Mouse (Mus musculus): ENCODE data around the gene Xpc. TPM values are rescaled to one million over a fixed set of nuclear protein-coding genes. Genes with fewer than 3 reads are reported as not detected.

Xpc gene
- polyA plus RNA-seq, 1 experiment = 17.1 TPM

DNA sequence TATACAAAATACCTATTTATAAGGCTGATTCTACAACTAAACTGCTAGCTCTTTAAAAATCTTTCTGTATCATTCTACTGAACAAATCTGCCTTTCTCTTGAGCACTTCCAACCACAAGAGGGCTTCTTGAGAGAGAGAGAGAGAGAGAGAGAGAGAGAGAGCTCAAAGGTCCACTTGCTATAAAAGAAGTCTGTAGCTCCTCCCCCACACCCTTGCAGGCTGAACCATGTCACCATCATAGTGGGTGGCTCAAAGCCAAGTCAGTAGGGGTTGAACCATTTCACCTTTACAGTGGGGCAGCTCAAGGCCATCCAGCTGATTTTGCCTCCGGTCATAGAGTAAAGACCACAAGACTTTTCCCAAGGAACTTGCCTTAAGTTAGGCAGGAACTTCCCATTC lies 56.2 kb downstream of the Xpc start:
- H3K4me1 ChIP-seq (ENCODE audit: control insufficient read depth, insufficient read depth, low read length) = no peaks in the 10 kb centered on the region
- H3K4me3 ChIP-seq (replicated peaks; ENCODE audit: control insufficient read depth, low read depth, low read length) = no peak overlapping the region
- no peak overlapping the region for H3K27ac ChIP-seq (ENCODE audit: control insufficient read depth, insufficient read depth, low read depth, low read length, poor library complexity)
- TF ChIP-seq CTCF (IDR thresholded peaks at IDR 0.05; ENCODE audit: control insufficient read depth, insufficient read depth, low read length) (no peak), POLR2A (IDR thresholded peaks at IDR 0.05; ENCODE audit: borderline replicate concordance, control insufficient read depth, low read depth, low read length) (no peak)
- WGBS = 74% methylated on average over 1 of the region's 1 CpGs

DNA sequence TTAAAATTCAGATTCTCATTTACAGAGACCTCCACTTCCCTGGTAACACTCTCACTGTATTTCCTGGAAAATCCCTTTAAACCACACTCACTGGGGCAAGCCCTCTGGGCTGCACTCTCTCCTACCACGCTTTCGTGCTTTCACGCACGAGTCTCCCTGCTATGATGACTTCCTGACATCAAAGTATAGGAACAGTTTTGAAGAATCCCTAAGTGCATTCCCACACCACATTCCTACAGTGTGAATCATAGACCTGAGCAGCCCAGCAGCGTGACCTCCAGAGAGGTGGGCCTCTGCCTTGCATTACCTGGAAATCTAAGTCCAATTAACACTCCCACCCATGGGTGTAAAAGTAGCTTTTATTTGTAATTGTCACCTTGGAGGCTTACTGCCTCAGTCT lies 61.1 kb downstream of the Xpc start:
- H3K4me1 ChIP-seq (ENCODE audit: control insufficient read depth, insufficient read depth, low read length) = no peaks in the 10 kb centered on the region
- H3K27ac ChIP-seq (ENCODE audit: control insufficient read depth, insufficient read depth, low read depth, low read length, poor library complexity) = no peak overlapping the region
- TF ChIP-seq POLR2A (IDR thresholded peaks at IDR 0.05; ENCODE audit: borderline replicate concordance, control insufficient read depth, low read depth, low read length) = no peak
- no peak for TF ChIP-seq CTCF (IDR thresholded peaks at IDR 0.05; ENCODE audit: control insufficient read depth, insufficient read depth, low read length)
- H3K4me3 ChIP-seq (replicated peaks; ENCODE audit: control insufficient read depth, low read depth, low read length) = no peak overlapping the region
- WGBS = 69% methylated on average over 5 of the region's 5 CpGs

DNA sequence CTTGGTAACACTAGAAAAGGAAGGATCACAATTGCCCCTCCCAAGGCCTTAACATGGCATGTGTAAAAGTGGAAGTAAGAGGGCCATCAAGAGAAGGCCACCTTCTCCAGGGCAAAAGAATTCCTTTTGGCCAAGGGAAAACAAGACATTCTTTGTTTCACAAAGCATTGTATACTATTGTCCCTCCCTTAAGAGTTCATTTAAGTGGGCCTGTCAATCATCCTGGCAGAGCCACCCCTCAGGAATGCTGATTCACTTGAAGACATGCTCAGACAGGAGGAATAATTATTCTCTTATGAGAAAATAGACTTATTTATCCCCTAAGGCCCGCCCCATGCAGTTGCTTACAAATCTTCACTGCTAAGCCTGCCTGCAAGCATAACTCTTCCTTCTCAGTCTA lies 63.6 kb downstream of the Xpc start:
- H3K4me3 ChIP-seq (replicated peaks; ENCODE audit: control insufficient read depth, low read depth, low read length) = no peak overlapping the region
- no peaks in the 10 kb centered on the region for H3K4me1 ChIP-seq (ENCODE audit: control insufficient read depth, insufficient read depth, low read length)
- WGBS = 51% methylated on average over 1 of the region's 1 CpGs
- no peak for TF ChIP-seq POLR2A (IDR thresholded peaks at IDR 0.05; ENCODE audit: borderline replicate concordance, control insufficient read depth, low read depth, low read length)
- no peak for TF ChIP-seq CTCF (IDR thresholded peaks at IDR 0.05; ENCODE audit: control insufficient read depth, insufficient read depth, low read length)
- no peak overlapping the region for H3K27ac ChIP-seq (ENCODE audit: control insufficient read depth, insufficient read depth, low read depth, low read length, poor library complexity)

DNA sequence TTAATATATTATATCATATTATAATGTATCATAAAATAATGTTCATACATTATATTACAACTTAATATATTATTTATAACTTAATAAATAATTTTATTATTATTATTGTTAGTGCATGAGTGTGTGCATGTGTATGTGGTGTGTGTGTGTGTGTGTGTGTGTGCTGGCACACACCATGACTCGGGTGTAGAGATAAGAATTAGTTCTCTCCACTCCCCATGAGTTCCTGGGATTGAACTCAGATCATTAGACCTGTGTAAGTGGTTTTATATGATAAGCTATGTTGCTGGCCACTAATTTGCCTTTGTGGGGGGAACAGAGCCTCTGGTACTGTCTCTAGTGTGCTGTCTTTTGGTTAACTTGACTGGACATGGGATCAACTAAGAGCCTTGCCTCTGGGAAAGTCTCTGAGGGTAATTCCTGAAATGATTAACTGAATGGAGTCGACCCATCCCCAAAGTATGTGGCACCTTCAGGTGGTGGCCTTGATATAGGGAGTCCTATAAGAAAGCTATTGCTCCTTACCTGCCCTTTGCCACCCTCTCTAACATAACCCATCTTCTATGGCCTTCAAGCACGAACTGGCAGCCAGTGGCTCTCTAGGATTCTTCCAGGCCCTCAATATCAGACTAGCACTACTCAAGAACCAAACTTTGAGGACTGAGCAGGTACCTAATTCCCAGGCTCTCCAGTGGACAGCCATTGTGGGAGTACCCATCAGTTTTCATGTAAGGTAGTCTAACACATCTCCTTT lies 66.0 kb downstream of the Xpc start:
- Histone ChIP-seq H3K4me3 (replicated peaks; ENCODE audit: control insufficient read depth, low read depth, low read length) (no peak overlapping the region), H3K4me1 (ENCODE audit: control insufficient read depth, insufficient read depth, low read length) (no peaks in the 10 kb centered on the region), H3K27ac (ENCODE audit: control insufficient read depth, insufficient read depth, low read depth, low read length, poor library complexity) (no peak overlapping the region)
- TF ChIP-seq CTCF (IDR thresholded peaks at IDR 0.05; ENCODE audit: control insufficient read depth, insufficient read depth, low read length) (no peak), POLR2A (IDR thresholded peaks at IDR 0.05; ENCODE audit: borderline replicate concordance, control insufficient read depth, low read depth, low read length) (no peak)
- 50% methylated on average over 3 of the region's 3 CpGs for WGBS

DNA sequence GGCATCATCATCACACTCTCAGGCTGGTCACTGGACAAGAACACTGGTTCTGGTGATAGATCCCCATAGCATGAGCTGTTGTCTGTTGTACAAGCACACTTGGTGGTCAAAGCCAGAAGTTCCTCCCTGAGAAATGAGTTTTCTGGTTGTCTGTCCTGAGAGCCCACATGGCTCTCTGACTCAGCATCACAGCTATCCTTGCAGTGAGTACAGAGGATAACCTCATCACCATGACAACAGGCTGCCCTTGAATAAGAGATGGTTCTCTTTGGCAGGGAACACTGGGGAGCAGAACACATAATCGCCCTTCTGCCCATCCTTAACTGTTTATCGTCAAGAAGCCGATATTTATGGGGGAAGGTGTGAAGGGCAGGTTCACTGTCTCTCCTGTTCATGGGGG lies 70.4 kb downstream of the Xpc start:
- 69% methylated on average over 3 of the region's 3 CpGs for WGBS
- TF ChIP-seq CTCF (IDR thresholded peaks at IDR 0.05; ENCODE audit: control insufficient read depth, insufficient read depth, low read length) = no peak
- no peak for TF ChIP-seq POLR2A (IDR thresholded peaks at IDR 0.05; ENCODE audit: borderline replicate concordance, control insufficient read depth, low read depth, low read length)
- Histone ChIP-seq H3K4me3 (replicated peaks; ENCODE audit: control insufficient read depth, low read depth, low read length) (no peak overlapping the region), H3K27ac (ENCODE audit: control insufficient read depth, insufficient read depth, low read depth, low read length, poor library complexity) (no peak overlapping the region), H3K4me1 (ENCODE audit: control insufficient read depth, insufficient read depth, low read length) (peaks cover 1% of the 10 kb centered on the region; the same call in 1 of the 2 replicates)

DNA sequence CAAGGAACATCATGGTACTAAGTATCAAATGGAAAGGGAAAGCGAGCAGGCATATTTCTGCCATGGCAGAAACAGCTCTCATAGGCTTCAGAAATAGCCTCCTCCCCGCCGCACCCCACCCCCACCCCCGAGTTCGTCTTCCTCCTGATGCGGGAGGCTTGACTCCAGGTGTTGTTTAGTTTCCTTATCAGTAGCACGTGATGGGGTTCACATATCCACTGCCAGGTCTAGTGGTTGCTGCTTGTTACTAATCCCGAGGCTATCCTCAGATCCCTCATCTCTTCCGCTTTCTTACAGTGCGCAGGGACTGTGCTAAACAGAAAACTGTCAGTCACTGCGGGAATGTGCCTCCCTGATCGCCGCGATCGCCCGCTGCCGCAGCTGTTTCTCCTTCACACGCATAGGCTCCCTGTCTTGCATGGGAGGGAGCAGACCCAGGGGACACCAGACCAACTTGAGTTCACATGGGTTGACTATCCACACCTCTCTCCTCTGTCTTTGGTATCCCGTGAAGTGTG lies 74.5 kb downstream of the Xpc start:
- 2% methylated on average over 19 of the region's 19 CpGs for WGBS
- TF ChIP-seq POLR2A (IDR thresholded peaks at IDR 0.05; ENCODE audit: borderline replicate concordance, control insufficient read depth, low read depth, low read length) = no peak
- TF ChIP-seq CTCF (IDR thresholded peaks at IDR 0.05; ENCODE audit: control insufficient read depth, insufficient read depth, low read length) = no peak
- Histone ChIP-seq H3K4me1 (ENCODE audit: control insufficient read depth, insufficient read depth, low read length) (peaks cover 1% of the 10 kb centered on the region; the same call in 1 of the 2 replicates), H3K4me3 (replicated peaks; ENCODE audit: control insufficient read depth, low read depth, low read length) (peak overlapping the region; percentile 60), H3K27ac (ENCODE audit: control insufficient read depth, insufficient read depth, low read depth, low read length, poor library complexity) (no peak overlapping the region)

DNA sequence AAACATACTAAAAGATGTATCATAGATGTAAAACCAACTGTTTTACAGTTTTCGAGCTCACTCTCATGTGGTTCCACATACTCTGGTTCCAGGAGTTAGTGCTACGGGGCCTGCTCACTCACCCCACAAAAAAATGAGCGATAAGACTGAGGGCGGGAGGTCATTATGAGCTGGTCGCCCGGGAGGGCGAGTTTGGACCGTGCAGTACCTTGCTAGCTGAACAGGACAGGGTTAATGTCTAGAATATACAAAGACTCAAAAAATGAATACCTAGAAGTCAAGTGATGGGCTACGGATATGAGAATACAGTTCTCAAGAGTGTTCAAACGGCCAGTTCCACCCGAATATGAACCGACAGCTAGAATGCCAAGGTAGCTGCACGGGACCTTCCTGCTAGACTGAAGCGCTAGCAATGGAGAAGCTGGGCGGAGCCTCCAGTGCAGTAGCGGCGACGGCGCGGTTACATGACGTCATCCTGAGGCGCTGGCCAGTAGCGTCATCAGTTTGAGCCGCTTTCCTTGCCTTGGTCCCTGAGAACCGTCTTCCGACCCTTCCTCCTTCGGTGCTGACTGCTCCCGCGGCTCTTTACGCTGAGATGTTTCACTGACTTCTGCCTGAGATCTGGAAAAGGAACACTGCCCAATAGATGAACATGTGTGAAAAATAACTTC lies 75.1 kb downstream of the Xpc start:
- TF ChIP-seq CTCF (IDR thresholded peaks at IDR 0.05; ENCODE audit: control insufficient read depth, insufficient read depth, low read length) = no peak
- peak; percentile 82; the same call in 1 of the 2 replicates for TF ChIP-seq POLR2A (IDR thresholded peaks at IDR 0.05; ENCODE audit: borderline replicate concordance, control insufficient read depth, low read depth, low read length)
- no peak overlapping the region for H3K27ac ChIP-seq (ENCODE audit: control insufficient read depth, insufficient read depth, low read depth, low read length, poor library complexity)
- peaks cover 1% of the 10 kb centered on the region; the same call in 1 of the 2 replicates for H3K4me1 ChIP-seq (ENCODE audit: control insufficient read depth, insufficient read depth, low read length)
- H3K4me3 ChIP-seq (replicated peaks; ENCODE audit: control insufficient read depth, low read depth, low read length) = peak overlapping the region; percentile 60
- WGBS = 2% methylated on average over 30 of the region's 30 CpGs

Other genes starting within 250 kb of the Xpc start
- not detected in 2 replicates for gene Wnt7a, start 104.5 kb downstream of the Xpc start, polyA plus RNA-seq (2011; ENCODE audit: insufficient read depth, insufficient read length, low replicate concordance, missing spikeins)
- gene Chchd4, start 42.3 kb downstream of the Xpc start, polyA plus RNA-seq (2011; ENCODE audit: insufficient read depth, insufficient read length, low replicate concordance, missing spikeins) = 5.7 and 6.7 TPM in 2 replicates
- gene Tmem43, start 42.2 kb downstream of the Xpc start, polyA plus RNA-seq (2011; ENCODE audit: insufficient read depth, insufficient read length, low replicate concordance, missing spikeins) = 12.6 and 27.9 TPM in 2 replicates
- gene Lsm3, start within 50 bp of the Xpc start, polyA plus RNA-seq (2011; ENCODE audit: insufficient read depth, insufficient read length, low replicate concordance, missing spikeins) = 112 and 140 TPM in 2 replicates
- 18.5 and 36.3 TPM in 2 replicates for gene Slc6a6, start 168.2 kb upstream of the Xpc start, polyA plus RNA-seq (2011; ENCODE audit: insufficient read depth, insufficient read length, low replicate concordance, missing spikeins)

All from bone marrow, adult 2 months (tissue).